Mouse (Mus musculus) frontal cortex, postnatal 14 days (tissue): ENCODE measurements at regions not wholly inside any gene's neighbourhood (a gene's known extent, or its start where the extent isn't known, plus 50 kb on each side); places are given as distances from the start of the nearest gene placed in this dataset.
A peak's percentile ranks its signal among the peaks of the same experiment; 100 is the strongest.

Experiments
- DNase-seq, 2 experiments: peaks; one replicate each; pipeline ENCODE4 v3.0.0; 2022; ENCODE audit warnings: low spot score in 2 of 2

DNA sequence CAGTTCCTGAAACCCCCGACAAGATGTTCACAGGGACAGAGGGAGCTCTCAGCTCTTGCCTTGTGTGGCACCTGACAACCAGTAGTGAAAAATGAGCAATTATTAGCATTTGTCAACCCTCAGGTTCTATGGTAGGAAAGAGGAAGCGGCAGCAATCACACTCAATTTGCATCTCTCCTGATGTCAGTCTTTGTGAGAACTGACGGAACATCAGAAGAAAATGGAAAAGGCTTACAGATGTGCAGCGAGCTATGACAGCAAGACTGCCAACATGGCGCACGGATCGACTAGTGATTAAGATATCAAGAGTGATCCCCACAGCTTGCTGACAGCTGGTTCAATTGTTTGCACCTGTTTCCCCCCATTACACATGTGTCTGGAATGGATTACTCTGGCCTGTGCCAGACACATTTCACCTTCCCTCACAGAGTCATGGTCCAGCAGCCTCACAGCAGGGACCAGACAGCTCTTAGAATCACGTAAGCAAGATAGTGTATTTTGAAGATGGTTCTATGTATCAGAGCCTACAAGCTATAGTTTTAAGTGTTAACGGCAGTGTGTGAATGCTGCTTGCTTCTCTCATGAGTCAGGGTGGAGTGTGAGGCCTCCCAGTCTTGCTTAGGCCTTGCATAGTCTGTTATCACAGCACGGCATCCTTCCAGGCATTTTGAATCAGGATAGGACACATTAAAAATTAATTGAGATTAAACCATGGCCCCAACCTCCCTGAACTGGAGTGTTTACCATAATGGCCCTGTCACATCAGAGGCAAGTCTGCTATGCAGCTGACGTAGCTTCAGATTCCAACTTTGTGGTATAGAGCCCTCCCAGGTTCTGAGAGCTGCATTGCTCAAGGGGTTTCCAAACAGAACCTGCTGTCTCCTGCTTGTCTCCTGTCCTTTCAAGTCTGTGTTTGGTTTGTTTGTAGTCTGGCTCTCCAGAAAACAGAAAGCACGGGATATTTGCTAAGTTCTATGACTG is 2258.0 kb downstream of the 4930444P10Rik start:
- DNase-seq = no peak

DNA sequence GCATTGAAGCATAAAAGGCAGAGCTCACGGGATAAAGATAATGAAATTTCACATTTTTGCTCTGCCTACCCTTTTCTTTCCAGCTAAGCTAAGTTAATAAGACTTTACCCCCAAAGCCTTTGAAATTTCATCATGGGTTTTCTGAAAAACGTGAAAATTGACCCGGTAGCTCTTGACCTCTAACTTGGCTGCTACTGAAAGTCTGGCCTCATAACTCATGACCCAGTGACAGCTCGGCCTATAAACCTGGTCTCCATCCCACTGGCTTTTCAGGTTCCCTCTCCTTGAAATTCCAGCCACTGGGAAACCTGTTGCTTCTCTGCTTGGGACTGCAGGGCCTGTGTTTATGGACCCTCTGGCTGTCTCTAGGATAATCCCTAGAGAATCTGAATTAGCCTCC is 2285.3 kb downstream of the 4930444P10Rik start:
- no peak for DNase-seq

DNA sequence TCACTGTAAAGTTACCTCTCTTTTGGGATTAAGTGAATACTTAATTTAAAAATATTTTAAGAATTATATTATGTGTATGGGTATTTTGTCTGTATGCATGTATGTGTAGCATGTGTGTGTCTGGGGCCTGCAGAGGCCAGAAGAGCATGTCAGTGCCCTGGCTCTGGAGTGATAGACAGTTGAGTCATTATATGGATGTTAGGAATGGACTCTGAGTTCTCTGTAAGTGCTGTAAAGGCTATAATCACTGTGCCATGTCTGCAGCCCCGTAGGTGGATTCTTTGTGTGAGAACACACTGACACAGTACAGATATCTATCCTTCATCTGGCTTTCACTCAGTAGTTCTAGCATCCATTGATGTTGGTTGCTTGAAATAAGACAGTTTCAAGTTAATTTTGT is 2292.7 kb downstream of the 4930444P10Rik start:
- DNase-seq = no peak

DNA sequence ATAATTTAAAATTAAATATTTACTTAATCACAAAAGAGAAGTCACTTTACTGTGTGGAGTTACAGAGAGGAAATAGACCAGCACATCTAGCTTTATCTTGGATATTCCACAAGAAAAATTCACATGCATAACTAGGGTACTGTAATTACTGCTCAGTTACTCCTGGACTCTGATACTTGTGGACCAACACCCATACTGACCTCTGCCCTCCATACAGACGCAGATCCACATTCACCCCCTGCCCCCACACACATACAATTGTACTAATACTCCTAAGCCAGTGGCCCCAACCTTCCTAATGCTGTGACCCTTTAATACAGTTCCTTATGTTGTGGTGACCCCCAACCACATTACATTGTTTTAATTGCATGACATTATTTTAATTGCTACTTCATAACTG is 2294.3 kb downstream of the 4930444P10Rik start:
- no peak for DNase-seq

DNA sequence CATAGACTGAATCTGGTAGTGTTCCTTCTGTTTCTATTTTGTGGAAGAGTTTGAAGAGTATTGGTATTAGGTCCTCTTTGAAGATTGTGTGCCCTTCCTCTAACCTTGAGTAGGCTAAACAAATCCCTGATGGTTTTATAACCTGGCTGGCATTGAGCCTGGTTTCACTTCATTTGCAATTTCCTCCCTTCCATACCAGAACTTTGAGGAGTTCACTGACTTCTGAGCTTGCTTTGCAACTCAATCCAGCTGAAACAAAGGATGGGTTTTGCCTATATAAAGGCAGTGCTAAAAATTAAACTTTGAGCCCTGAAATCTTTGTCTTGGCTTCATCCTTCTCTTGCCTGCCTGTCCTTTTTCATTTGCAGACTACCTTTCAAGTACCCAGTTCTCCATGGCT is 2297.9 kb downstream of the 4930444P10Rik start:
- DNase-seq = no peak

DNA sequence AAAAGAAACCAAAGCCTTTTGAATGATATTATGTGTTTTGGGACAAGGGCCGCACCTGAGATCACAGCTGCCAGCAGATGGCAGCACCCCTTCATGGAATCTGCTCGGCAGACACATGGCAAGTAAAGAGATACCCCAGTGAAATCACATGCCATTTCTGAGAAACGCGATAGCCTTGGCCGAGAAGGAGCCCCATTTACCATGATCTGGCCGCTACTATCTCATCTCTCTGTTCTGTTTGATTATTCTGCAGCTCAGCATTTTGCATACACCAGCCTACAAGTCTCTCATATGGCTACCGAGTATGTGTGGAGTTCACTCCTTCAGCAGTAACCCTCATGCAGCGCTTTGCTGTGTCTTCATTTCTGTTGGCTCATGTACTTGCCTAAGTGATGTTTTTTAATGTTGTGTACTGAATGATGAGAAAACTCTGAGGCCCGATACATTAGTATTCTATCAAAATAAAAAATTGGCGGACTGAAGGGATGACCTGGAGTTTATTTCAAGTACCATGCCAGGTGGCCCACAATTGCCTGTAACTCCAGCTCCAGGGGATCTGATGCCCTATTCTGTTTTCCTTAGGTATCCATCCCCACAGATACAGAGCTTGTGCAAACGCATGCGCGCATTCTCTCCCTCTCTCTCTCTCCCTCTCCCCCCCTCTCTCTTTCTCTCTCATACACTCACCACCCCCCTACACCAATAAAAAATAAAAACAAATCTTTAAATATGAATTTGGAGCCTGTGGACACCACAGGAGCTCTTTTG is 2303.6 kb downstream of the 4930444P10Rik start:
- DNase-seq = peak; percentile 60 to 84

DNA sequence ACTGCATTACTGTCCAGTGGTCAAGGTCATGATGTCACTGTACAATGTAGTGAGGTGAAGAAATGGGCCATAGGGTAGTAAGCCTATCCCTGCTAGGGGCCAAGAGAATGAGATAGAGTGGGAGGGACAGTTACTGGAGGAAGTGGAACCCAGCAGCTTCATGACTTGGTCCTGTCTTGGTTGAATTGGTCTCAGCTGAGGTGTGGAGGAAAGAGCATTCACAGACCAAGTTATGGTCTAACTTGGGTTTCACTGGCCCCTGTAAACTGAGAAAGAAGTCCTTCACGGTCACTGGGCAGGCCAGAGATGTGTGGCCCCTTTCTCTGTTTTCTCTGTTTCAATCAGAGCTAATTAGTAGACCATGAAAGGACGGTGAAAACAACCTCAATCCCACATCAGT is 2306.1 kb downstream of the 4930444P10Rik start:
- DNase-seq = no peak

DNA sequence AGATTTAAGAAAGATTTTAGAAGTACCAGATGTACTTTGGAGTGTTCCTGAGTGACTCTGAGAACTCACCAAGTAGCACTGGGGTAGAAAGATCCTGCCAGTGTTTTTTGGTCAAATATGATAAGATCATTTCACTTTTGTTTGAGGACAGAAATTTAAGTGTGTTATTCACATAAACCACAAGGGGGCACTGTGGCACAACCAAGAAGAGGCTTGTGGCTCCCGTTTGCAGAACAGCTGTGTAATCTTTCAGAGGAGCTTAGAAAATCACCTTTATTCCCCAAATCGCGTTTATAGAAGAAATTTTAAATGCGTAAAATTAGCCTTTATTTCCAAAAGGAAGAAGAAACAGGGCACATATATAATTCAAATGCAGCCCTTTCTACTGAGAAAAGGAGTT is 2308.7 kb downstream of the 4930444P10Rik start:
- DNase-seq = no peak

DNA sequence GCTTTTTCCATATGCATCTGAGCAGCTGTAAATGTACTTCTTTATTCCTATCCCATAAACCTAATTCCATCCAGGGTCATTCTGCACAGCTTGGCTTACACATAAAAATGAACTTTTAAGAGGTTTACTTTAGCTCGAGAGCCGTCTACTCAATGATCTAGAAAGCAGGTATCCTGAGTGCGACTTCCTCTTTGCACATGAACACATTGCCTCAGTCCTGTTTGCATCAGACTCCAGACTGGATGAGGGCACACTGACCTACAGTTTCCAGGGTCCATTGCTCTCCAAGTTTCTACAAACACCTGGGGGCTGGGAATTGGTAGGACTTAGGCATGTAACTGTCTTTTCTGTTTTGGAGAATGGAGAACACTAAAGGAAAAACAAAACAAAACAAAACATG is 2310.5 kb downstream of the 4930444P10Rik start:
- DNase-seq = no peak

DNA sequence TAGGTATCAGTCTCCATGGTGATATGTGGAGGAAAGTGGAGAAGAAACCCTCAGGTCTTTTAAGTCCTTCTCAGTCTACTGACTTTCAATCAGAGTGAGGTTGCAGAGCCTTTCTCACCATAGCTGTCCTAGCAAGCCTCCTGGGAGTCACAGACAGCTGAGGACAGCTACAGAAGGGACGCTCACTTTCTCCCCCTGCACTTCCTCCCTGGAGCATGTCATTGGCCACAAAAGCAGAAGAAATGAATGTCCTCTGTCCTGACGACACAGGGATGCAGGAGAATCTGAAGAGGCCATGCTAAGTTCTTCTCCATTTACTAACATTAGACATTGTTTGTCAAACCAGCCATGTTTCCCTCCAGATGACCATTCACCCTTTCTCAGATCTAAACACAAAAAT is 2321.0 kb downstream of the 4930444P10Rik start:
- DNase-seq = no peak

DNA sequence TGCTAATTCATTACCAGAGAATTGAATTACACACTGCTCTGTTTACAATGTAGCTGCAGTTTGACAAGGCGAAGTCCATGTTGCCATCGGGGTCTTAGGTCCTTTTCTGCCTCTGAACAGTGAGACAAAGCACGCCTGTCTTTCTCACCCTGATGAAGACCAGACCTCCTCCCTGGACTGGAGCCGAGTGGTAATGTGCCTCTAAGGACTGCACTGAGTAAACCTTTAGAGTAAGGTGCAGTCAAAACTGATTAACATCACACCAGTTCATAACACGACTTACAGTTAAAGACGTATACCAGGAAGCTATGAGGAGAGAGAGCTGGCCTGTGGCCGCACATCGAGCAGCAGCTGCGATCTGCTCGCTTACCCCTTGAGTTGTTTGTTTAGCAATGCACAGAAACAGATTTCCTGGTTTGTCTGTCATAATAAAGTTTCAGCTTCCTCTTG is 2322.1 kb downstream of the 4930444P10Rik start:
- no peak for DNase-seq

DNA sequence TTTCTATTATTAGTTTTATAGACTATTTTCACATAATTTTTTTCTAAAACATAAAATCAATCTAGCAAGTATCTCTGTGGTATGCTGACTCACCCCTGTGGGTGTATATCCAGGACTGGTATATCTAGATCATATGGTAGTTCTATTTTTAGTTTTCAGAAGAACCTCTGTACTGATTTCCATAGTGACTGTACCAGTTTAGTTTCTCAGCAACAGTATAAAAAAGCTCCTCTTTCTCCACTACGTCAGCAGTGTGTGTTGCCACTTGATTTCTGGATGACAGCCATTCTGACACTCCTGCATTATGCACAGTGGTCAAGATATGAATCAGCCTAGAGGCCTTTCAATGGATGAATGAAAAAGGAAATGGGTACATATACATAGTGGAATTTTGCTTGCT is 2338.6 kb downstream of the A830018L16Rik start:
- DNase-seq = no peak

DNA sequence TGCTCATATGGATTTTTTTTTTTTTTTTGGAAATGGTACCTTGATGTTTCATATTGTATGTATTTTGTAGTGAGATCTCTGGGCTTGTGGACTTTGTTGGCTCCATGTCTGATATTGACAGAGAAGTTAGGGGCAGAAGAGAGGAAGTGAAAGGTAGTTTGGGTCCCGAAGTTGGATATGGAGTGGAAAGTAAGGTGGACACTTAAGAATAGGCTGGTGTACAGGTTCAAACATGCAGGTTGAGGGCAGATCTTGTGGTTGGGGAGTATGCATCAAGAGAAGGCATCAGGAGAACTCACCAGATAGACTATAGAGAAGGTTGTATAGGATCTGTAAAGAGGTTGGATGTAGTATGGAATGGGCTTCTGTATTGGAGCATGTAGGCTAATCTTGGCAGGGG is 2337.5 kb downstream of the A830018L16Rik start:
- DNase-seq = no peak
